Mouse (Mus musculus) lung, embryonic 15.5 days (tissue): ENCODE data around the gene Il18. TPM values are rescaled to one million over a fixed set of nuclear protein-coding genes. Genes with fewer than 3 reads are reported as not detected.

ENCODE experiments used
- ATAC-seq: fragments of 200-750 bp; cut with Nextera tagmentation; 2 replicates; pipeline ENCODE4 v1.8.0; 2017; ENCODE audit warnings: moderate number of reproducible peaks, borderline replicate concordance; ENCODE audit not compliant: low FRiP score, low TSS enrichment; ENCODE audit errors: extremely low read depth
- H3K27ac ChIP-seq: fragments of 300-500 bp; sonication (generic); 2 replicates; pipeline ENCODE4 v1.5.1; 2015; ENCODE audit warnings: moderate library complexity, mild to moderate bottlenecking, inconsistent platforms
- H3K27me3 ChIP-seq: fragments of 300-500 bp; sonication (generic); 2 replicates; pipeline ENCODE4 v1.6.1; 2015; ENCODE audit warnings: inconsistent platforms
- H3K36me3 ChIP-seq: fragments of 300-500 bp; sonication (generic); 2 replicates; pipeline ENCODE4 v1.6.1; 2015; ENCODE audit warnings: inconsistent platforms
- H3K4me1 ChIP-seq: fragments of 300-500 bp; sonication (generic); 2 replicates; pipeline ENCODE4 v1.6.1; 2015; ENCODE audit warnings: inconsistent platforms
- H3K4me2 ChIP-seq: fragments of 300-500 bp; sonication (generic); 2 replicates; pipeline ENCODE4 v1.6.1; 2015; ENCODE audit warnings: inconsistent platforms, mild to moderate bottlenecking, moderate library complexity
- H3K4me3 ChIP-seq: fragments of 300-500 bp; sonication (generic); 2 replicates; pipeline ENCODE4 v1.5.1; 2015; ENCODE audit warnings: mild to moderate bottlenecking, inconsistent platforms
- H3K9ac ChIP-seq: fragments of 300-500 bp; sonication (generic); 2 replicates; pipeline ENCODE4 v1.6.1; 2015; ENCODE audit warnings: inconsistent platforms
- H3K9me3 ChIP-seq: fragments of 300-500 bp; sonication (generic); 2 replicates; pipeline ENCODE4 v1.6.1; 2016; ENCODE audit warnings: inconsistent platforms
- WGBS: fragments of 180-500 bp; shearing (Covaris S2); methylation state at CpG from one replicate; pipeline ENCODE4 v1.1.7; 2015; 5-methylcytosine and 5-hydroxymethylcytosine counted together
- polyA plus RNA-seq: library from polyadenylated mRNA; unstranded; fragments of >200 nt; fragmentation: Nextera tagmentation; extraction: Ambion mirVana; gene quantifications from 2 replicates; pipeline ENCODE4 v1.2.1, GENCODE M21; 2015

Gene Il18
- 5.6 and 6.5 TPM in 2 replicates for polyA plus RNA-seq

- 34% methylated on average over 12 of the region's 12 CpGs for WGBS
- Histone ChIP-seq H3K4me3 (no peak within 1 kb of the TSS), H3K4me1 (no peaks in the 10 kb centered on the region), H3K36me3 (no peaks in the 10 kb centered on the region), H3K4me2 (0 out of 2 replicates have a peak within 1 kb of the TSS, but pooled peaks have one; percentile 8), H3K9me3 (no peaks in the 10 kb centered on the region), H3K27me3 (no peaks in the 10 kb centered on the region), H3K9ac (no peak within 1 kb of the TSS), H3K27ac (no peak within 1 kb of the TSS)
- ATAC-seq: no peak
These were observed at the start of gene Il18 for GRCm38 (mm10) chr9:50554241-50555093. Il18 (plus strand) TSS chr9:50554827.

GRCm38 (mm10) chr9:50505405-50505804 is 49.2 kb upstream of the Il18 start:
- no peak for ATAC-seq
- Histone ChIP-seq H3K9me3 (no peaks in the 10 kb centered on the region), H3K27ac (no peak overlapping the region), H3K27me3 (no peaks in the 10 kb centered on the region), H3K4me3 (no peak overlapping the region), H3K9ac (no peak overlapping the region), H3K4me2 (no peak overlapping the region), H3K36me3 (no peaks in the 10 kb centered on the region), H3K4me1 (no peaks in the 10 kb centered on the region)
- WGBS: 31% methylated on average over 6 of the region's 6 CpGs

- Histone ChIP-seq H3K9ac (no peak overlapping the region), H3K27me3 (no peaks in the 10 kb centered on the region), H3K4me1 (no peaks in the 10 kb centered on the region), H3K36me3 (no peaks in the 10 kb centered on the region), H3K27ac (no peak overlapping the region), H3K9me3 (no peaks in the 10 kb centered on the region), H3K4me2 (no peak overlapping the region), H3K4me3 (no peak overlapping the region)
- WGBS: 28% methylated on average over 7 of the region's 7 CpGs
- ATAC-seq: no peak
These were observed 47.1 kb upstream of the Il18 start for GRCm38 (mm10) chr9:50507570-50507969.

DNA sequence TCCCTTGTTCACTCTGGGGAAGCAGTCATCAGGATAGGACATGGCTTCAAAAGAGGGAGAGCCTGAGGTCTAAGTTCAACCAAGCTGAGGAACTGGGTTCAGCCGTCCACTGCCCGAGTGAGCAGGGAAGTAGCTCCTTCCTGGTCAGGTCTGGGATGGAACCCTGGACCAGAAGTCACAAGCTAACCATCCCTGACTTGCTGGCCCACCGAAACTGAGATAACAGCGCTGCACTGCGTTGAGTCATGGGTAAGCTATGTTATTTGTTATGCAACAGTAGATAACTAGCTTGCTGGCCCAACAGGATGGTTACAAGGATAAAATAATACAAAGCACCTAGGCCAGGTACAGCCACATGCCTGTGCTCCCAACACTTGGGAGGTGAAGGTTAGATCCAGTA is 39.2 kb upstream of the Il18 start:
- no peak overlapping the region for H3K9ac ChIP-seq
- 80% methylated on average over 5 of the region's 5 CpGs for WGBS
- H3K27ac ChIP-seq: no peak overlapping the region
- H3K4me3 ChIP-seq: no peak overlapping the region
- no peaks in the 10 kb centered on the region for H3K36me3 ChIP-seq
- no peaks in the 10 kb centered on the region for H3K9me3 ChIP-seq
- H3K4me2 ChIP-seq: no peak overlapping the region
- no peaks in the 10 kb centered on the region for H3K27me3 ChIP-seq
- no peaks in the 10 kb centered on the region for H3K4me1 ChIP-seq
- no peak for ATAC-seq

DNA sequence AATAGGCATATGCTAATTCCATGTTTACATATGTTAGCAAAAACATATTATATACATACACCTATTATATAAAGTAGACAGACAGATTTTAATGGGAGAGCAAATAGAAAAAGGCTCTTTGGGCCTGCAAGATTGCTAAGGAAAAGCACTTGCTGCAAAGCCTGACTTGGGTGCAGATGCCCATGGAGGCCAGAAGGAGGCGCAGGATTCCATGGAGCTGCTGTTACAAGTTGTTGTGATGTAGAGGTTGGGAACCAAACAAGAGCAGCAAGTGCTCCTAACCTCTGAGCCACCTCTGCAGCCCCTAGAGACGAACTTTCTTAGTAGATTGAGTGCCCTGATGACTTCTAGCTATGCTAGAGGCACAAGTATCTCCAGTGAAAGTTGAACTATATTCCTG is 35.8 kb upstream of the Il18 start:
- Histone ChIP-seq H3K4me1 (no peaks in the 10 kb centered on the region), H3K27me3 (no peaks in the 10 kb centered on the region), H3K4me3 (no peak overlapping the region), H3K36me3 (peaks cover 8% of the 10 kb centered on the region; the same call in 1 of the 2 replicates), H3K4me2 (no peak overlapping the region), H3K27ac (no peak overlapping the region), H3K9me3 (no peaks in the 10 kb centered on the region), H3K9ac (no peak overlapping the region)
- WGBS: 6% methylated on average over 2 of the region's 2 CpGs
- no peak for ATAC-seq

DNA sequence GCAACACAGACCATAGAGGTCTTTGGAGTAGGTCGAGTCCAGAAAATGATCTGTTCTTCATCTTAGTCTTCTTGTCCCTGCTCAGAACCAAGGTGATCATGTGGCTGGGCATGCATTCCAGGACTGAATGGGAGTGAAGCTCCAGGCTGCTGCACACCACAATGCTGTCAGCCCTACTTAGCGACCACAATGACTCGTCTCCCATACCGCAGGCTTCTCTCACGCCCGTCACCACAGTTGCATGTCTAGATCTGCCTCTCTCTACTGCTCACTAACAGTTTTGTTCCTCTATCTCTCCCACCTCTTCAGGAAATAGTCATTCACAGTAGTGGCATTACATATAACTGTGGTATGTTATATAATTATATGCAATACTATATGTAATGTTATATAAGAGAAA is 33.9 kb upstream of the Il18 start:
- Histone ChIP-seq H3K27ac (no peak overlapping the region), H3K27me3 (no peaks in the 10 kb centered on the region), H3K9ac (no peak overlapping the region), H3K4me3 (no peak overlapping the region), H3K9me3 (no peaks in the 10 kb centered on the region), H3K4me1 (no peaks in the 10 kb centered on the region), H3K36me3 (peaks cover 8% of the 10 kb centered on the region; the same call in 1 of the 2 replicates), H3K4me2 (no peak overlapping the region)
- ATAC-seq: no peak
- 85% methylated on average over 6 of the region's 6 CpGs for whole genome bisulfite sequencing

GRCm38 (mm10) chr9:50521562-50521961 is 33.1 kb upstream of the Il18 start:
- no peak overlapping the region for H3K27ac ChIP-seq
- peaks cover 8% of the 10 kb centered on the region; the same call in 1 of the 2 replicates for H3K36me3 ChIP-seq
- no peak overlapping the region for H3K9ac ChIP-seq
- no peaks in the 10 kb centered on the region for H3K9me3 ChIP-seq
- H3K4me1 ChIP-seq: no peaks in the 10 kb centered on the region
- 50% methylated on average over 2 of the region's 2 CpGs for WGBS
- ATAC-seq: no peak
- no peaks in the 10 kb centered on the region for H3K27me3 ChIP-seq
- no peak overlapping the region for H3K4me3 ChIP-seq
- H3K4me2 ChIP-seq: no peak overlapping the region

- Histone ChIP-seq H3K36me3 (peaks cover 8% of the 10 kb centered on the region; the same call in 1 of the 2 replicates), H3K4me2 (no peak overlapping the region), H3K27ac (no peak overlapping the region), H3K4me3 (no peak overlapping the region), H3K4me1 (peaks cover 6% of the 10 kb centered on the region; the same call in 1 of the 2 replicates), H3K27me3 (no peaks in the 10 kb centered on the region), H3K9ac (no peak overlapping the region), H3K9me3 (no peaks in the 10 kb centered on the region)
- ATAC-seq: no peak
- WGBS: 70% methylated on average over 5 of the region's 5 CpGs
These were observed 32.1 kb upstream of the Il18 start for GRCm38 (mm10) chr9:50522574-50522973.

GRCm38 (mm10) chr9:50524936-50525335 is 29.7 kb upstream of the Il18 start:
- Histone ChIP-seq H3K4me1 (peaks cover 11% of the 10 kb centered on the region; the same call in 1 of the 2 replicates), H3K27me3 (no peaks in the 10 kb centered on the region), H3K4me2 (no peak overlapping the region), H3K36me3 (peaks cover 8% of the 10 kb centered on the region; the same call in 1 of the 2 replicates), H3K9me3 (no peaks in the 10 kb centered on the region), H3K27ac (no peak overlapping the region), H3K4me3 (no peak overlapping the region), H3K9ac (no peak overlapping the region)
- no peak for ATAC-seq
- WGBS: 85% methylated on average over 5 of the region's 5 CpGs

DNA sequence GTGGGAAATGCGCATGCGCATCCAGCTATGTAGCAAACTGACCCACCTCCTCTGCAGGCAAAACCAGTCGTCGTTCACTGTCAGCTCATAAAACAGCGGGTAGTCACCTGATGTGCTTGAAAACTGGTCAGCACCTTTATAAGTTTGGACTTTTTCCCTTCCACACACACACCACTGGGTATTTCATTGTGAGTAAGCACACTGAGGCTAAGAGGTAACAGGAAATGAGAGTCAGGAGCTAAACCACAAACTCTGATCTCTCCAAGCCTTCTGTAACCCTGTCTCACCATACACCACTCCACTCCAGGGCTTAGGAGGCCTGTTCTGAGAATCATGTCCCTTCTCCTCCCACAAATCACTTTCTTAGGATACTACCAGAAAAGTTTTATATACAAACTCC is 29.0 kb upstream of the Il18 start:
- WGBS: 81% methylated on average over 5 of the region's 5 CpGs
- Histone ChIP-seq H3K9me3 (no peaks in the 10 kb centered on the region), H3K4me3 (no peak overlapping the region), H3K27me3 (no peaks in the 10 kb centered on the region), H3K36me3 (peaks cover 8% of the 10 kb centered on the region; the same call in 1 of the 2 replicates), H3K4me1 (peaks cover 11% of the 10 kb centered on the region; the same call in 1 of the 2 replicates), H3K4me2 (no peak overlapping the region), H3K27ac (no peak overlapping the region), H3K9ac (no peak overlapping the region)
- ATAC-seq: no peak

- Histone ChIP-seq H3K27me3 (no peaks in the 10 kb centered on the region), H3K27ac (no peak overlapping the region), H3K36me3 (no peaks in the 10 kb centered on the region), H3K4me1 (peaks cover 11% of the 10 kb centered on the region; the same call in 1 of the 2 replicates), H3K4me3 (peak overlapping the region; percentile 85), H3K9me3 (no peaks in the 10 kb centered on the region), H3K9ac (peak overlapping the region; percentile 67), H3K4me2 (peak overlapping the region; percentile 79)
- no peak for ATAC-seq
- WGBS: 33% methylated on average over 7 of the region's 7 CpGs
These were observed 26.8 kb upstream of the Il18 start for GRCm38 (mm10) chr9:50527860-50528259.

DNA sequence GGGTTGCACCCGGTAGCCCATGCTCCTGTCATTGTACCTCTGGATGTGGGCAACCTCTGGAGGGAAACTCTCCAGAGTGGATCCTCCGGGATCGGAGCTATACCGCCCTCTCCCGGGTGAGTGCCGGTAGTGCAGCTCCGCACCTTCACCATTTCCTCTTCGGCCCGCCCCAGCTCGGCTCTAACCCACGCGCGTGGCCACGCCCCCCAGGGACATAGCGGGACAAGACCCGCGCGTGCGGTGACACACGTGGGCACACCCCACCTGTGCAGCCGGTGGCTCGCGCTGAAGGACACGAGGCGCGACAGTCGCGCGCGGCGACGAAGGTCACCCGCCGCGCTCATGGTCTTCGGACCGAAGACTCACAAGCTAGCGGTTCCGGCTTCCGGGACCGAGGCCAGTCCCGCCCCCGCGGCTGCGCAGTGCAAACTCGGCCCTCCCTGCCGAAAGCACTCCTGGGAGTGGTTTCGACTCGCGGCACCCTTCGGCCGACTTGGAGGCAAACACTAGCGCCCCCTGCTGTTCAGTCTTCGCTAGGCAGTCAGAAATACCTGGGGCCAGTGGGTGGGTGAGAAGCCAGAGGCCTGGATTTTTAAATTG is 26.2 kb upstream of the Il18 start, which contains the start of gene Pts:
Gene Pts, minus strand, starts transcription at position 432 of the 600 bp plus-strand sequence.
- WGBS: under 1% methylated on average over 54 of the region's 54 CpGs
- H3K4me2 ChIP-seq: peak within 1 kb of the TSS; percentile 79
- peak within 1 kb of the TSS; percentile 67 for H3K9ac ChIP-seq
- H3K4me1 ChIP-seq: peaks cover 11% of the 10 kb centered on the region; the same call in 1 of the 2 replicates
- peak within 1 kb of the TSS; percentile 62; the same call in 1 of the 2 replicates for H3K27ac ChIP-seq
- no peaks in the 10 kb centered on the region for H3K27me3 ChIP-seq
- peak within 1 kb of the TSS; percentile 85 for H3K4me3 ChIP-seq
- peak; percentile 97 for ATAC-seq
- no peaks in the 10 kb centered on the region for H3K9me3 ChIP-seq
- no peaks in the 10 kb centered on the region for H3K36me3 ChIP-seq
